Mouse (Mus musculus) forelimb bud, embryonic 11.5 days (tissue): ENCODE data around the gene Agt.

ENCODE experiments used
- DNase-seq: peaks from one replicate; pipeline ENCODE4 v3.0.0-alpha.2; 2012; ENCODE audit warnings: low read depth, low spot score

The Agt gene

DNA sequence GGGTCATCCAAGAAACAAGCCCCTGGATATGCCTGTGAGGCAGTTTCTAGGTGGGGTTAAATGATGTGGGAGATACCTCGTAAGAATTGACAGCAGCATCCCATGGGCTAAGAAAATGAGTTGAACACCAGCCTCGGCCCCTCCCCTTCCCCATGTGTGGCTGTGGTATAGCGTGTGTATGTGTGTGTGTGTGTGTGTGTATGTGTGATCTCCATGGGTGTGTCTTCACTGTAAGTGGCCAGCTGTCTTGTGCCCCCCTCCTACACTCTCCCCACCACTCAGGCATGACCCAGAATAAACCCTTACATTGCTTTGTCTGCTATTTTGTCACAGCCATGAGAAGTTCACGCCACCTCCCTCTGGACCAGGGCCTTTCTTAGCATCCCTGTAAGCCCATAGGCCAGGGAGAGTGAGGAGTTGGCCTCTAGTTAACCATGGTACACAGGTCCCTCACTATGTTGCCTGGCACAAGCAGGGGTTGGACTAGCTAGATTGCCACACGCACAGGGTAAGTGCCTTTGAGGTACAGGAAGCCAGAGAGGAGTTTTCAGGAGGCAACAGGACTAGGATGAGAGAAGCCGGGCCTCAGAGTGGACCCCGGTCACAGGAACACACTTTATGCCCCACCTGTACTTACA lies 14.3 kb downstream of the Agt start:
- no peak for DNase-seq

DNA sequence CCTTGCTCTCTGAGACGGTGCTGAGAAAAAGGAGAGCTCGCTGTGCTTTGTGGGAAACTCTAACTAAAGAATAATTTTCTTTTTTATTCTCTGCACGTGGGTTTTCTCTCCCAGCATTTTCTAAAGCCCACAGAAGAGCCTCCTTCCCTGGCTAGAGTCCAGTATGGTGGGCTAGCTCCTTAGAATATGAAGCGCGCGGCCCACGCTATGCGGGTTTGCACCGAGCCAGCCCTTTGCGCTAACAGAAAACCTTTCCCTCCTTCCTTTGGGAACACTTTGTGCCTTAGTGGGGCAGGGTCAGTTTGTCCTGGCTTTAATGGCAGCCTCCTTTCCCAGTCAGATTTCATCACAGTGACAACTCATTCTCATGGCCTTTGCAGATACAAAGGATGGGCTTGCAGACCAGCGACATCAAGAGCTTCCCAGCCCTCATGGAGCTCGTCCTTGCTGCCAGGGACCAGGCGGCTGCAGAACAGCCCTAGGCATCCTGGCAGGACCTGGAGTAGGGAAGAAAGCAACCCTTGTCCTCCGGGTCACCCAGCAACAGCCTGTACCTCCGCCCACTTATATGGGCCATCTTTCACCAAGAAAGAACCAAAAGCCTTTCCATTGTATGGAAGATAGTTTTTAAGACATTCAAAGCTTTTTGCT lies 18.4 kb downstream of the Agt start:
- no peak for DNase-seq

DNA sequence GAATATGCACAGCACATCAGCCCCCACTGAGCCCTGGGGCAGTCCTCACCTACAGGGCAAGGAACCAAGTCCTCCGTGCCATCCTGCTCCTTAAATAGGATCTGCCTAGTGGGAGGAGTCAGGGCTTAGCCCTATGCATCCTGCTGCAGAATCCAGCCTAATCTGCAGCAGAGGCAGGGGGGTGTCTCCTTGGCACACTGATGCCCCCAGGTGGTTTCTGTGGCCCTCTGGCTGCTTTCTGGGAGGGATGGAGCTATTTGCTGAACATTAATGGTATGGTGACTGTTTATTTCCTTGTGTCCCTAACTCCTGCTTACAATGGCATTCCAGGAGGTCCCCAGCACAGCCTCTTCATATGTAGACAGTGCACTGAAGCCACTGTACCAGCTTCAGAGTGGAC lies 21.3 kb downstream of the Agt start:
- no peak for DNase-seq

DNA sequence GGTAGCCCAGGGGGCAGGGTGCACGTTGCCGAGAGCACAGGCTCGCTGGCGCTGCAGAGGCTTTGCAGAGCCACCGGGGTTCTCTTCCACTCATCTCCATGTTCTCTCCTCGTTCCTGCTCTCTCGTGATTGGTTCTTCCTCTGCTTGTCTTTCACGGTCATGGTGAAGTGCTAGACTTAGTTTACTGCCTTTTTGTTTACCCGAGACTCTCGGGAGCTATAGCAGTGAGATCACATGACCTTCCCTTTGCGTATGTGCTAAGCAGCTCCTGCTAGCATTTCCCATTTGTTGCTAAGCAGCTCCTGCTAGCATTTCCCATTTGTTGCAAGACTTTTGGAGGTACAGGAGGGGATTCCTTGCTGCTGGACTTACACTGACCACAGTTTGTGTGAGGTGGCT lies 22.2 kb downstream of the Agt start:
- no peak for DNase-seq

DNA sequence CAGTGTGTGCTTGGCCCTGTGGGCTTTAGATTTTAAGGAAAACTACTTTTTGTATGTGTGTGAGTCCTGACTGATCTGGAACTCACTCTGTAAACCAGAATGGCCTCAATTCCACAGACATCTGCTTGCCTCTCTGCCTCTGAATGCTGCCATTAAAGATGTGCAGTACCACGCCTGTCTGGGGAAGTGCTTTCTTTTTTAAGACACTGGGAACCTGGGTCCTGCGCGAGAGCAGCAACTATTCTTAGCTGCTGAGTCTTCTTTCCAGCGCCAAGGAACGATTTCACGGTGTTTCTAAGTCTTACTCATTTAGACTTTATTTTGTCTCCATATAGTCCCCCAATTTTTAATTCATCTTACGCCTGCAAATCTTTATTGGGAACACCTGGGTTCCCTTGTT lies 22.7 kb downstream of the Agt start:
- no peak for DNase-seq

DNA sequence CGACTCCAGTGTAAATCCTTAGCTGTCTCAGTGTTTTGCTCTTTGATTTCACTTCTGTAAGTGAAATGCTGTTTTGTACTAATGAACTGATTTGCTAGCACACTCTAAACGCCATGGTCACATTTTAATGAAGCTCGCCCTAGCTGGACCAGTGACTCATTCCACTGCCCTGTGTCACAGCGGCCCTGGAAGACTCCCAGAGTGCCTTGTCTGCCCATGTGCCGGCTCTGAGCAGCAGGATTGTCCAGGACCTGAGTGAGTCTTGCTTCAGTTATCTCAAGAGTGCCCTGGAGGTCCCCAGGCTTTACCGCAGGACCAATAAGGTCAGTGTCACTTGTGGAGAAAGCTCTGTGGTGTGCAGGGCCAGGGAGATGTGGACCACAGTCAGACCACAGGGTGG lies 23.1 kb downstream of the Agt start:
- no peak for DNase-seq

DNA sequence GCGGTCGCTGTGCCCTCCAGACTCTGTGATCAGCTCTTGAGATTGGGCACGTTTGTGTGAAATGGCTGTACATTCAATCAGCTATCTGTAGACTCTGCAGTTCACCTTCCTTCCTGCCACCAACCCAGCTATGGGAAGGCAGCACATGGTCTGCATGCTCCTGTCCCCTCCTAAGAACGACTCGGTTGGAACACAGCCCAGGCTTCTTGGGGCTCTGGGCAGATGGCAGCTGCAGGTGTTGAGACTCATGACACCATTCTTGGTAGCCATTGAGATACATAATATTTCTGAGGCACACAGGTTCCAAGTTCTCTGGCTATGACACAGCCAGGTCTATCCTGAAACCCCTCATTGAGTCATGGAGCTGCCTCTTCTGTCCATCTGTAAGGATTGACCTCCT lies 26.2 kb downstream of the Agt start:
- no peak for DNase-seq

DNA sequence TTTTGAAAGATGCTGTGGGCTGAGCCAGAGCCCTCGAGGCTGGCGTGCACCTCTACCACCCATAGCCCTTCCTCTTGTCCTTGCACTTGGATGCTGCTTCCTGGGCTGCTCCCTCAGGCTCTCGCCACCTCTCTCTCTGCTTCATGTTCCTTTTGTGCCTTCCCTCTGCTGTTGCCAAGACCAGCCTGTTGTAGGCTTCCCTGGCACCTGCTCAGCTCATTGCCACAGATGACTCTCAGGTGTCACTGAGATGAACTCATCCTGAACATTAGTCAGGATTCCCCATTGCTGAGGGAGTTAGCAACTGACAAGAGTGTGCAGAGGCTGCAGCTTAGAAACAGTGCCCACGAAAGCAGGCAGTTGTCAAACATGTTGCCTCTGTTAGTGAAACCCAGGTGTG lies 27.5 kb downstream of the Agt start:
- no peak for DNase-seq

DNA sequence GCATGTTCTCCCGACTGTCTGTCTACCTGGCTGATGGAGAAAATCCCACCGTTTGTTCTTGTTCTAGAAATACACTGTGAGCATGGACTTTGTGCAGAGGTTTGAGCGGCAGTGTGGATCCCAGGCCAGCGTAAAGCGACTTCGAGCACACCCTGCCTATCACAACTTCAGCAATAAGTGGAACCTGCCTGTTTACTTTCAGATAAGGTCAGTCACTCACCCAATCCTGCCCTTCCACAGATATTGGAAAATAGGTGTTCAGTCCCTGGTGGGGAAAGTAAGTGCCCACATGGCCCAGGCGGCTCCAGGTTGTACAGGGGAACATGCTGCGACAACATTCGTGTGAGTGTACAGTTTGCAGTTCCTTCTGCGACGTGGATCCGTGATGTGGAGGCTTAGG lies 28.6 kb downstream of the Agt start:
- no peak for DNase-seq

DNA sequence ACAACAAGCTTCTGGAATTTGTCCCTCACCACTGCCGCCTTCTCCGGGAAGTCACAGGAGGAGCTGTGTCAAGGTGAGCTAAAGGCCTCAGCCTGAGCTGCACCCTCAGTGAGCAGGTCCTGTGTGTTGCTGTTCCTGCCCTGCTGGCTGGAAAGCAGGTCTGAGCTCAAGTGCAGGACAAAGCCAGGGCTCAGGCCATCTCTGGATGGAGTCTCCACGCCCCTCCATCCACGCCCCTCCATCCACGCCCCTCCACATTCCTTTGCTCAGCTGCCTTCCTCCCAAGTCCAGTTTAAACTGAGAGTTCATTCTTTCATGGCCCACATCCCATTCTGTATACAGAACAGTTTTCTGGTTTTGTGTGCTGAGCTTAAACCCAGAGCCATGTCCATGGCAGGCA lies 34.1 kb downstream of the Agt start:
- DNase-seq, result no peak

DNA sequence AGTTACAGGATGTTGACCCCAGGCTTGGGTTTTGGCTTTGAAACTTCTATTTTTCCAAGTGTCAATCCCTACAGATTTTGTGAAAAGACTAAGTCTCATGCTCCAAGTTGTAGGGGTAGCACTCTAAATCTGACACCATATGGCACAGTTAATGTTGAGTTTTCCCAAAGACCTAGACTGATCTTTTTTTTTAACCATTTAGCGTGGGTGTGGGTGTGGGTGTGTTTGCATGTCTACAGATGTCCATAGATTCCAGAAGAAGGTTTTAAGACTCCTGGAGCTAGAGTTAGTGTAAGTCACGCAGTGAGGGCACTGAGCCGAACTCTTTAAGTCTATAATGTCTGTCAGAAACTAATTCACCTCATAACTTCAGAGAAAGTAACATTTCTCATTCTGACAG lies 36.9 kb downstream of the Agt start:
- DNase-seq, result no peak

DNA sequence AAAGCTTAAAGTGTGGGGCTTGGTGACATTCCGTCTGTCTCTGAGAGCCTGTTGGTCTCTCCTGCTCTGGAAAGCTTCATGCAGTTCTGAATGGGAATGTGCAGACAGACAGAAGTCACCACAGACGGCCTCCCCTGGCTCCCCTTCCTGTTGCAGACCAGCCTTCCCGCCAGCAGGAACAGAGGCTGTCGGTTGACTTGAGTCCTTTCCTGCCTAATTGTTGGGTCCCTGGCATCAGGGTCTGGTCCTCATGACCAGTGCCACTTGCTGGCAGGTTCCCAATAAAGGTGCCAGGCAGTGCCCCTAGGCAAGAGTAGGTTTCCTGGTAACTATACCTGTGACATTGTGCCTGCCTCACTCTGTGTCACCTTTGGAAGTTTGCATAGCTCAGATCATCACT lies 38.5 kb downstream of the Agt start:
- no peak for DNase-seq

DNA sequence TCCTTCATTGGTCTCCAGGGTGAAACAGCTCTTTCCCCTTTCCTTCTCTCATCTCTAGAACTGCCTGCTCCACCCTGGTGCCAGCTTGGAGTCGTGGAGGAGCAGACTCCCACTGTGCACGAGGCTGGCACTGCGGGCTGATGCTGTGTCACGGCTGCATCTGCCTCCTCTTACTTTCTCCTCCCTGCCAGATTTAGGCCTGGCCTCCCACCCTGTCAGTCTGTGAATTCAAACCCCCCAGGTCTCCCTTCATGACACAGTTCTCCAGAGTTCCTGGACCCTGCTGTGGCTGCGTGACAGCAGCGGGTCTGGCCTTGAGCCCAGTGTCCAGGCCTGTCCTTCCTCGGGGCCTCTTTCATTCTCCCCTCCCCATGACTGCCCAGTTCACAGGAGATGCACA lies 39.0 kb downstream of the Agt start:
- DNase-seq, result no peak

DNA sequence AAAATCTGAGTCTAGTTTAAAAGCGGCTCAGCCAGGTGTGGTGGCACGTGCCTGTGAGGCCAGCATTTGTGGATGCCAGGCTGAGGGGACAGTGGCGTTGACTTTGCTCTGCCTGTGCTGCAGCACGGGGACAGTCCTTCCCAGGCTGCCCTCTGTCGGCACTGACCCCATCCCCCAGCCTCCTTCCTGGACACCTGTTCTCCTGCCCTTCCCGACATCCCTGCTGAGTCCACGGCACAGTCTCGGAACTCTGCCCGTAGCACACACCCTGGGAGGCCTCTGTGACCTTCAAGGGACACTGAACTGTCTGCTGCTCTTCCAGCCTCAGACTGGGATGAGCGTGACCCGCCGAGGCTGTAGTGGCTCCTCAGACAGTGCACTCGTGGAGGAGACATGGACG lies 39.4 kb downstream of the Agt start:
- DNase-seq, result no peak

DNA sequence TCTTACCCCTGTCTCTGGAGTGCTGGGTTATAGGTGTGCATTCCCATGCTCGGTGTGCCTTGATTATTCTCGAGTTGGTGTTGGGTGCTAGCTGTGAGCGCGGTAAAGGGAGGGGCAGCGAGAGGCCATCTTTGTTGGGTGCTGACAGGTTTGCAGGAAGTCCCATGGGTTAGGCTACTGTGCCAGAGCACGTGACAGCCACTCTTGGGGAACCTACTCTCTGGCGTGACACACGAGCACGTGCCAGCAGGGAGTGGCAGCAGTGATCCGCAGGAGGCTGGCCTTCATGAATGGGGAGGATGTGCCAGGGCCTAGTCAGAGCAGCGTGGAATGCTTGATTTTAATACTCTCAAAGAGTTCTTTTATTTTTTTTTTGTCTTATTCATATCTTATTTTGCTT lies 43.2 kb downstream of the Agt start:
- DNase-seq, result no peak

DNA sequence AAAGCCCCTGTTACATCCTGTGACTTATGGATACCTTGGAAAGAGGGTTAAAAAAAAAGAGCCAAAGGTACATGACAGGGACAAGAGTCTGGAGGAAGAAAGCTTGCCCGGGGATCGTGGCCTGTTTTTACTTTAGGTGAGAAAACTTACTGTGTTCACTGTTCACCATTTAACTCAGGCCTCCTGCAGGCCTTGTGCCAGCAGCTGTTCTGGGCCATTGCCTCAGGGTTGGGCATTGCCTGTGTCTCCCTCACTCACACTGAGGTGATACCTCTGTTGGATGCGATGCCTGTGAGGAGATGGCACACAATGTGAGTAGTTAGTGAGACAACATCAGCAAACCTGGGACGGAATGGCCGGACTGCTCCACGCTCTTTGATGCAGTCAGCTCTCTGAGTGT lies 47.6 kb downstream of the Agt start:
- DNase-seq, result no peak

DNA sequence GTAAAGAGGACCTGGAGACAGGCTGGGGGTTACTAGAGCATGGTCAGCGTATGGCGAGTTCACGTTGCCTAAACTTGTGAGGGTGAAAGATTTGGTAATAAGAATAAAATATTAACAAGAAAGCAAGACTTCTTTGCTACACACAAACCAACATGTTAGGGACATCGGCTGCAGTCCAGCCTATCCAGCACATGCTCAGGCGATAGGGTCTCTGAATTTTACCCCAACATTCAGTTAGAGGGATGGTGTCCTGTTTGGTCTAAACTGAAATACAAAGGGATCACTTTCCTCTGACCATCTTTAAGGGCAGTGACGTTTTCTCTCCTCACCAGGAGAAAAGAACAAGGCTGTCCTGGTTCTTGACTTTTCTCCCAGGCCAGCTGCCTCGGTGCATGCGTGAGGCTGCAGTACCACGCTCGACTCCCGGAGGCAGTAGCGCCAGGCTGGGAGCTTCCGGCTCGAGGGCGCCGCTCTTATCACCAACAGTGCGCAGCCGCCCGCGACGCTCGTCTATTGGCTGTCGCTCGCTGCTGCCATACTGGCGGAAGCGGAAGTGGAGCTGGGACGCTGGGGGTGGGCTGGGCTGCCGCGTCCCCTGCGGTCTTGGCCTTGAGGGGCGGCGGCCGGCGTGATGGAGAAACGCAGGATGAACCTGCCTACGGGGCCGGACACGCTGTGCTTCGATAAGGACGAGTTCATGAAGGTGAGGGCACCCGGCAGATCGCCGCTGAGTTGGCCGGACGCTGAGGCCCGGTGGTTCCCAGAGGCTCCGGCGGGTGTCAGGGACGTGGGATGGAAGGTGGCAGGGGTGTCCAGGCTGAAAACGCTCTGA lies 49.0 kb downstream of the Agt start, which contains the start of gene Cog2:
TSS of gene Cog2 (plus strand) at position 519 of the 832 bp plus-strand sequence.
- DNase-seq, result peak; percentile 92

DNA sequence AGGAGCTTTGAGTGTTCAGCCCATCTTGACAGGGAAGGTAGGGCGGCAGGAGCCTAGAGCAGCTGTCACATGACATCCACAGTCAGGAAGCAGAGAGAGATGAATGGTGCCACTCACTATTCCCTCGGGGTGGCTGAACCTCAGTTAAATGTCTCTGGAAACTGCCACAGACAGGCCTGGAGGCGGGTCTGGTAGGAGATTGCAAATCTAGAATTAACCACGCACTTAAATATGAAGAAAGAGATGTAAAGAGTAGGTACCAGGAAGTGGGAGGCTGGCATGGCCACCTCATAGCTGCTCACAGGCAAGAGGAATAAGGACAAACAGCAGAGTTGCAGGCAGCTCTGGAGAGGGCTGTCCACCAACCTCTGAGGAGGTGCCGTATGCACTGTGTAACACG lies 52.4 kb downstream of the Agt start:
- DNase-seq, result no peak

DNA sequence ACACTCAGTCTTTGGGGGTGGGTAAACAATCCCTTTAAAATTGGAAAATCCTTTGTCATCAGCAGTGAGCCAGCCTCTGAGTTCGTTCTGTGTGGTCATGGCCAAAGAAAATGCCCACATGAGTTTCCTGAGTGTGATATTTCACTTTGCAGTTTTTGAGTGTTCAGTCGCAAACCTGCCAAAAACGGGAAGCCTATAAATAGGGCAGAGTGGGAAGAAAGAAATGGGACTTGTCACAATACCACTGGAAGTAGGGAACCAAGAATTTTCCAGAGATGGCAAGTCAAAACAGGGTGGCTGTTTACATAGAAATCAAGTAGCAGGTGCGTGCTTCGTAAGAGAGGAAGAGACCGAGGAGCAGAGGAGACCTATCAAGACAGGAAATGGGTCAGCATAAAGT lies 53.0 kb downstream of the Agt start:
- DNase-seq, result no peak

DNA sequence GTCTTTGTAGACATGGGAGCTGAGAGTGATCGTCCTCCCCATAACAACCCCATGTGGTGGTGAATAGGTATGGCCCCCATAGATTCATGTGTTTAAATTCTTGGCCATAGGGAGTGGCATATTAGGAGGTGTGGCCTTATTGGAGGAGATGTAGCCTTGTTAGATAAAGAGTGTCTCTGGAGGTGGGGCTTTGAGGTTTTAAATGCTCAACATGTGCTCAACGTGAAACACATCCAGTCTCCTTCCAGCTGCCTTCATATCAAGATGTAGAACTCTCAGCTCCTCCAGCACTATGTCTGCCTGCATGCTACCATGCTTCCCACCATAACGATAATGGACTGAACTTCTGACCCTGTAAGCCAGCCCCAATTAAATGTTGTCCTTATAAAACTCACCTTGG lies 53.5 kb downstream of the Agt start:
- no peak for DNase-seq

DNA sequence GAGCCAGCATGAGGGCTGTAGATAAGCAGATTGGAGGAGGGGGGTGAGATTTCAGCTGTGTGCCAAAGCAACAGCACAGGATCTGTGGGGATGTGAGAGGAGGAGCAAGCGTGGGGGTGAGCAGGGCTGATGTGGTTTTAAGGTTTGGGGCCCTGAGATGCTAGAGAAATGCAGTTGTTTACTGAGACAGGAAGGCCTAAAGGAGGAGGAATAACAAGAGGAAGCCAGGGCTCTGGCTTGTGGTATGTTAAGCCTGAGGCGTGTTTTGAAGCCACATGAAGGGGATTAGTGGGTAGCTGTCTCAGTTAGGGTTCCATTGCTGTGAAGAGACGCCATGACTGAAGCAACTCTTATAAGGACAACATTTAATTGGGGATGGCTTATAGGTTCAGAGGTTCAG lies 60.4 kb downstream of the Agt start:
- DNase-seq, result no peak

DNA sequence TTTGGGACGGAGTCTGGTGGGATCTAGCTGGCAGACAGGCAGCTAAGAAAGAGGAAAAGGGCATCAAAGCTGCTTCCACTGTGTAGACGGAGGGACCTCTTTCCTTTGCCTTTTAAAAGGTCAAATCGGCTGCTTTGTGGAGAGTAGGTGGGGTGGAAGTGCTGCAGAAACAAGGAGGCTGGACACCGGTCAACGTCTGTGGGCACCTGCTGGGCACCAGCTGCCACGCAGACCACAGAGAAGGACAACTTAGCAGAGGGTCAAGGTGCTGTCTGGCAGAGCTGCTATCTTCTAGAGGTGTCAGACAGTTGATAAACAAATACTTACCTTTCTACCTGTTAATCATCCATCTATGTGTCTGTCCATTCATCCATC lies 61.2 kb downstream of the Agt start:
- no peak for DNase-seq
